Mouse (Mus musculus) kidney, adult 2 months (tissue): Measurements from ENCODE around the gene Map2k1. TPM values are rescaled to one million over a fixed set of nuclear protein-coding genes. Genes with fewer than 3 reads are reported as not detected.

Experiments
- DNase-seq: peaks from one replicate; pipeline ENCODE4 v3.0.0; 2021
- H3K27ac ChIP-seq: fragments of 200-500 bp; 2 replicates; pipeline ENCODE4 v1.5.1; 2012; ENCODE audit warnings: low read depth, low read length, control low read depth, inconsistent platforms; ENCODE audit not compliant: insufficient read depth
- H3K27me3 ChIP-seq: fragments of 200-500 bp; replicated peaks from 2 replicates; pipeline ENCODE4 v1.6.1; 2012; ENCODE audit warnings: mild to moderate bottlenecking, moderate library complexity, low read length, inconsistent platforms; ENCODE audit not compliant: control insufficient read depth, insufficient read depth
- H3K36me3 ChIP-seq: fragments of 200-500 bp; 2 replicates; pipeline ENCODE4 v1.6.1; 2012; ENCODE audit warnings: mild to moderate bottlenecking, moderate library complexity, low read length, inconsistent platforms; ENCODE audit not compliant: control insufficient read depth, insufficient read depth
- H3K4me1 ChIP-seq: fragments of 200-500 bp; 2 replicates; pipeline ENCODE4 v1.6.1; 2011; ENCODE audit warnings: low read length; ENCODE audit not compliant: control insufficient read depth, insufficient read depth
- H3K4me3 ChIP-seq: fragments of 200-500 bp; 2 replicates; pipeline ENCODE4 v1.5.1; 2011; ENCODE audit warnings: mild to moderate bottlenecking, low read depth, low read length, control low read depth; ENCODE audit not compliant: insufficient read depth
- CTCF ChIP-seq: fragments of 200-500 bp; conservative IDR thresholded peaks from 2 replicates; pipeline ENCODE4 v1.5.1; 2011; ENCODE audit warnings: low read depth, mild to moderate bottlenecking, control low read depth, low read length, moderate library complexity, mixed read lengths; ENCODE audit not compliant: insufficient read depth, insufficient read length
- POLR2A ChIP-seq: fragments of 200-500 bp; IDR thresholded peaks from one replicate; pipeline ENCODE4 v1.6.1; 2011; ENCODE audit warnings: low read depth, low read length, control low read depth
- WGBS: fragments of 180-500 bp; shearing (Covaris S2); methylation state at CpG from one replicate; pipeline ENCODE4 v1.1.7; 2018; 5-methylcytosine and 5-hydroxymethylcytosine counted together
- polyA plus RNA-seq: library from polyadenylated mRNA; depleted of rRNA; stranded (reverse); fragments of >200 nt; gene quantifications from 2 replicates; pipeline ENCODE4 v1.2.3, GENCODE M21; 2012

Map2k1 gene
- polyA plus RNA-seq, 1 experiment, result 46.3 TPM

GRCm38 (mm10) chr9:64219772-64220420 lies 33.5 kb downstream of the Map2k1 start:
- H3K4me3 ChIP-seq, result no peak overlapping the region
- 75% methylated on average over 10 of the region's 10 CpGs for WGBS
- H3K27me3 ChIP-seq, result no peaks in the 10 kb centered on the region
- H3K36me3 ChIP-seq, result no peaks in the 10 kb centered on the region
- no peak for DNase-seq
- TF ChIP-seq CTCF (no peak), POLR2A (no peak)
- H3K4me1 ChIP-seq, result peaks cover 10% of the 10 kb centered on the region; the same call in 1 of the 2 replicates
- H3K27ac ChIP-seq, result no peak overlapping the region

DNA sequence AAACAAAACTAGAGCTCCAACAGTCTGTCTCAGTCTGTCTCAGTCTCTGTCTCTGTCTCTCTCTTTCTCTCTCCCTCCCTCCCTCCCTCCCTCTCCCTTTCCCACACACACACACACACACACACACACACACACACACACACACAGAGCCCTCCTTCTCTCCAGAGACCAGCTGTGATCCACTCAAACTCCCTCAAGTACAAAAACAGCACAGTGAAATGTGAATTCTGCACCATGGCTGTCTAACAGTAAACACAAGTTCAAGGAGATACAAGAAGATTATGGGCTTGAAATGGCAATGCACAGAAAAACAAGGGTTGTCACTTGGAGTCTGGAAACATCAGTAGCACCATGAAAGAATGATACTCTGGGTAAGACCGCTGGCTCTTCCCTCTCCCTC lies 34.1 kb downstream of the Map2k1 start:
- no peak for DNase-seq
- no peak overlapping the region for H3K4me3 ChIP-seq
- no peak overlapping the region for H3K27ac ChIP-seq
- H3K4me1 ChIP-seq, result peaks cover 10% of the 10 kb centered on the region; the same call in 1 of the 2 replicates
- TF ChIP-seq CTCF (no peak), POLR2A (no peak)
- H3K36me3 ChIP-seq, result no peaks in the 10 kb centered on the region
- 93% methylated on average over 1 of the region's 1 CpGs for WGBS
- H3K27me3 ChIP-seq, result no peaks in the 10 kb centered on the region

- Histone ChIP-seq H3K4me1 (peaks cover 10% of the 10 kb centered on the region; the same call in 1 of the 2 replicates), H3K27ac (no peak overlapping the region)
- TF ChIP-seq POLR2A (no peak), CTCF (no peak)
Measured at GRCm38 (mm10) chr9:64217887-64218286, 35.5 kb downstream of the Map2k1 start.

GRCm38 (mm10) chr9:64216641-64217040 lies 36.8 kb downstream of the Map2k1 start:
- no peak for DNase-seq
- H3K4me1 ChIP-seq, result peaks cover 7% of the 10 kb centered on the region; the same call in 1 of the 2 replicates
- no peak overlapping the region for H3K4me3 ChIP-seq
- H3K27ac ChIP-seq, result no peak overlapping the region
- H3K27me3 ChIP-seq, result no peaks in the 10 kb centered on the region
- no peak for TF ChIP-seq POLR2A
- TF ChIP-seq CTCF, result no peak
- H3K36me3 ChIP-seq, result no peaks in the 10 kb centered on the region
- 98% methylated on average over 2 of the region's 2 CpGs for WGBS

More at GRCm38 (mm10) chr9:64217887-64218286, 35.5 kb downstream of the Map2k1 start:
- Histone ChIP-seq H3K36me3 (no peaks in the 10 kb centered on the region), H3K4me3 (no peak overlapping the region), H3K27me3 (no peaks in the 10 kb centered on the region)
- no peak for DNase-seq

- no peaks in the 10 kb centered on the region for H3K36me3 ChIP-seq
- H3K27me3 ChIP-seq, result no peaks in the 10 kb centered on the region
- no peak for TF ChIP-seq CTCF
- no peak for TF ChIP-seq POLR2A
- DNase-seq, result no peak
- no peak overlapping the region for H3K4me3 ChIP-seq
- H3K4me1 ChIP-seq, result peaks cover 4% of the 10 kb centered on the region; the same call in 1 of the 2 replicates
- H3K27ac ChIP-seq, result no peak overlapping the region
- WGBS, result 78% methylated on average over 4 of the region's 4 CpGs
Measured at GRCm38 (mm10) chr9:64216090-64216489, 37.3 kb downstream of the Map2k1 start.

DNA sequence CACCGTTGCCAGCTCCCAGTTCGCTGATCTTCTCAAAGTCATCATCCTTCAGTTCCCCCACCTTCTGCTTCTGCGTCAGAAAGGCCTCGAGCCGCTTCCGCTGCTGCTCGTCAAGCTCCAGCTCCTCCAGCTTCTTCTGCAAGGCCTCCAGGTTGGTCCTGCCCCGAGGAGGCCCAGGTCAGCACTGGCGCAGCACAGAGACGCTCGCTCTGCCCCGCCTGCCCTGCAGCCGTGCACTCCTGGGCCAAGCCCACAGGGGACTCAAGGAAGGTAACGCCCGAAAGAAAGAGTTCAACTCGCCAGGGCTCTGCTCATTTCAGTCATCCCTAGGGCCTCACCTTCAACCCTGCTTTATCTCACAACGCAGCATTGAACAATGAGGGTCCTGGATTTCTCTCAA lies 39.0 kb downstream of the Map2k1 start:
- Histone ChIP-seq H3K27me3 (no peaks in the 10 kb centered on the region), H3K4me3 (no peak overlapping the region), H3K4me1 (no peaks in the 10 kb centered on the region), H3K27ac (no peak overlapping the region), H3K36me3 (no peaks in the 10 kb centered on the region)
- 68% methylated on average over 17 of the region's 17 CpGs for WGBS
- no peak for DNase-seq
- no peak for TF ChIP-seq CTCF
- TF ChIP-seq POLR2A, result no peak

- no peaks in the 10 kb centered on the region for H3K27me3 ChIP-seq
- peak; percentile 53 for DNase-seq
- peak overlapping the region; percentile 42 for H3K27ac ChIP-seq
- H3K36me3 ChIP-seq, result peaks cover under 1% of the 10 kb centered on the region; the same call in 1 of the 2 replicates
- peaks cover 4% of the 10 kb centered on the region; the same call in 1 of the 2 replicates for H3K4me1 ChIP-seq
- WGBS, result 37% methylated on average over 3 of the region's 3 CpGs
- TF ChIP-seq POLR2A (no peak), CTCF (no peak)
- H3K4me3 ChIP-seq, result no peak overlapping the region
Measured at GRCm38 (mm10) chr9:64207509-64208084, 45.8 kb downstream of the Map2k1 start.
